Mouse (Mus musculus): ENCODE results near the gene Crybg1.
"Not testable (repeated sequence)": the region's sequence is repeated elsewhere in the genome, so short reads cannot be mapped to it uniquely, and the experiment has no call there.

Crybg1 gene

DNA sequence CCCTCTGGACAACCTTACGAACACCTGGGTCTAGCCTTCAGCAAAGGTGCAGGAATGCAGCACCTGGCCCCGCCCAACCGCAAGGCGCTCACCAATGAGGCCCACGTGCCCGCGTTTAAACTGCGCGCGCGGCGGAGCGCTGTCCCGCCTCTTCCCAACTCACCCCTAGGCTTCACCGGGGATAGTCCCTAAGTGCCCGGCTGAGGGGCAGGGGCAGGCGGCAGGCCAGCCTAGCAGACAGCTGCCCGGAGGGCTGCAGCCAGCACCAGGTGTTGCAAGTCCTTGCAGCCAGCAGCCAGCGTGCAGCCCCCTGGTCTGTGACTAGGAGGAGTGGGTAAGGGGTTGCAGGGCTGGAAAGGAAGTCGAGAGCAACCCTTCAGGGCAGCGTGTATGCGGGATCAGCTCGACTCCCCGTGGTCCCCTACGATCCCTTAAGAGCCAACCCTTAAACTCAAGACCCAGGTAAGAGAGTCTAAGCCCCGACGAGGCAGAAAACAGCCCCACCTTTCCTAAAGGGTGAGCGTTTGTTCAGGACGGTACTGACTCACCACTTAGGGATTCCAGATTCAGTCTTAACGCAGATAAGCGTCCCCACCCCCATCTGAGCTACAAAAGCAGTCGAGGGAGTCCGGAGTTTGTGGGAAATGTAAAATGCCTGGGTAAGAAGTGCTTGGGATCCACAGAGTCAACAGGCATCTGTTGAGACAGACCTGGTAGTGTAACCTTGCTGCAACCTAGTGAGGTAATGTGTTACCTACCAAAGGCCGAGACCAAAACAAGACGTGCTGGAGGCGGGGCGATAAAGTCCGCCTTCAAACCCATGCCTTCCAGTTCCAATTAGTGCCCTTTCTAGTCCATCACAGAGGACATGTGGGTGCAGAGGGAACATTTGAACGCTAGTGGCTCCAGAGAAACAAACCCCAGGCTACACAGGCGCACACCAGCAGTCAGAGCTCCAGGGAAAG is 142.7 kb downstream of the Crybg1 start:
- DNase-seq (ENCODE audit: low spot score): peak; percentile 26

DNA sequence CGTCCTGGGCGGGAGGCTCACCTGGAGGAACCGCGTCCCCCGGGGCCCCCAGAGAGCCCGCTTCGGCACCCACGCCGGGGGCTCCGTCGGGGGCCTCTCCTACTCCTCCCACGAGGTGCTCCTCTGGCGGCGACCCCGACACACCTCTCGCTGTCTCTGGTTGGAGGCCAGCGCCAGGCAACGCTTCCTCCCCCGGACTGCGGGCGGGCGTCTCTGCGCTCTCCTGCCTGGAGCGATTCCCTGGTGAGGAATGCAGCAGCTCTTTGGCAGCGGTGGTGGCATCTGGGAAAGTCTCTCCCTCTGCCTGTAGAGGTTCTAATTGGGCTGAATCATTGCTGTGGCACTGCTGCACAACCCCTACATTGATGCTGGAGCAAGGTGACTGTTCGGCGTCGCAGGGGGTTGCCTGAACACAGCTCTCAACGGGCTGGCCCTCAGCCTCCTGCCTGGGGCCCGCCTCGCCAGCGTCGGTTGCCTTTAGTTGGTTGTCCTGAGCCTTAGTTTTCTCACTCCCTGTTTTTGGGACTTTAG is 144.4 kb downstream of the Crybg1 start:
- DNase-seq (ENCODE audit: low spot score): no peak

DNA sequence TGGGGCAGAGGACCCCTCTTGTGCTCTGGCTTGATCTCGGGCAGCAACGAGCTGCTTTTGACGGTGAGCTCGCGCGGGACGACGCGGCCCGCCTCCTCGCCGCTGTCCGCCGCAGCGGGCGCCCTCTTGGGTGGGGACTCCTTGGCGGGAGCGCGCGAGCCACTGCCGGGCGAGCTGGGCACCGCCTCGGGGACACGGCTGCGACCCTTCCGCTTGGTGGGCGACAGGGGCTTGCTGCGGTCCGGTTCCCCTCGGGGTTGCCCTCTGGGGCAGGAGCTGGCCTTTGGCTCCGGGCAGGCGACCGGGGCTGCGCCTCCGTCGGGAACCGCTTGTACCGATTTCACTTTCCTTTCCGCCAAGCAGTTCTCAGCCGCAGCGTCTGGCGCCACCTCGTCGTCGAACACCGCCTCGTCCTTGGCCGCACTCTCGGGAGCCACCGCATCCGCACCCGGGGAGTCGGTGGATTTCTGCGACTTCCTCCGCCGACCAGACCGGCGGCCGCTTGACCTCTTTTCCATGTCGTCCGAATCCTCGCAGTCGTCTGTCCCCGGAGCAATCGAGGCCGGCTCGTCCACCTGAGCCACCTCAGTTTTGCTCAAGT is 145.0 kb downstream of the Crybg1 start:
- peak; percentile 72 for DNase-seq (ENCODE audit: low spot score)

DNA sequence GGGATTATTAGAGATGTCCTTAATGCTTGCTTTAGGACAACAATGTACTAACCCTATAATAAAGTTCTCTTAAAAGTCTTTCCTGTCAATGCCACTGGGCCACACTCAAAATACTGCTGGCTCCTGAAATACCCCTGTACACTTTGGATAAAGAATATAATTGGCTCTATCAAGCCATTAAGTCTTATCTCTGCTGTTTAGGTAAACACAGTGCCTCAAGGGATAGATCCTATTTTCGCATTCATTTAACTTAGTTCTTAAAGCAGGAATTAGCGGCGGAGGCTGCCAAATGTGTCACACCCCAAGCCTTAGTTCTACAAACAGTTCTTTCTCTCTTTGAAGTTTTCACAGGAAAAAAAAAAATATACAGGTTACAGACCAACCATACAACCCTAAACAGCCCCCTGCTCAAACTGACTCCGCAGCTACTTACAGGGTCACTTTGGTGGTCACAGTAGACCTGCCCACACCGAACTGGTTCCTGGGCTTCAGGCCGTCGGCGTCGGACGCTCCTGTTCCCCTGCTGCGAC is 145.6 kb downstream of the Crybg1 start:
- no peak for DNase-seq (ENCODE audit: low spot score)

DNA sequence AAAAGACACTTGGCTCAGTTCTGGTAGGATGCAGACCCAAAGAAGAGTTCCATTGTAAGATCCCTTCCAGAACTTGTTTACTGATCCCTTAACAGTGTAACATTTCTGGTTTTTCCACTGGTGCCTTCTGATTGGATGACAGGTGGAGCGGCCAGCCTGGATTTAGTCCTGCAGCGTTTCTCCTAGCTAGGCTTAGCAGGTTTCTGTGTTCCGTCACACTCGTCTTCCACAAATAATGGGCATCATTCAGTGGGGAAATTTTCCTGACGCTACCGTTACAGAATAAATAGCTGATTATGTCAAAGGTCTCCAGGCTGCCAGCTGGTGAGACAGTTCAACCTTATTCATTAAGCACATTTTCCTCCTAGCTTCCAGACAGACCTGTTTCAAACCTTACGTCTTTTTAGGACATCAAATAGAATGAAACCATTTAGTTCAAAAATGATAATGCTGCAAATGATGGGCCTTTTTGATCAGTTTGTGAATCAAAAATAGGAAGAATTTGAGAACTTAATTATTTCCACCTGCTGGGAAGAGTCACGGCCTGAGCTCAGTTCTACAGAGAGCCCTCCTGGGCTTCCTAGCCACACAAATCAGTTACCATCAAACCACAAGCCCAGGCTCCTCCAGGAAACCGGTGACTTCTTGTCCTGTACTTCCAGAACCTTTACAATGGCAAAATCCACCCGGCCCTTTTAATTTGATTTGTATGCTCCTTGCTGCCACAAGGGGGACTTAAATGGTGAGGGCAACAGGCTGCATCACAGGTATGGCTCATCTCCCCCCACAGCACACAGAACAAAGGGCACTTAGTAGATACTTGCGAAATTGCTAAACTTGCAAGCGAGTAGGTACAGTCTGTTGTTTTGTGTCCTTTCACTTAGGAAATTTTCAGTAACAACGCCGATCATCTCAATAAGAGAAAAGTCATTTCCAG is 146.4 kb downstream of the Crybg1 start:
- DNase-seq (ENCODE audit: low spot score): peak; percentile 48

- DNase-seq (ENCODE audit: low spot score): no peak
Observed at GRCm38 (mm10) chr10:44000156-44000865, 148.3 kb downstream of the Crybg1 start.

- DNase-seq (ENCODE audit: low spot score): no peak
Observed at GRCm38 (mm10) chr10:43998503-43999082, 150.1 kb downstream of the Crybg1 start.

DNA sequence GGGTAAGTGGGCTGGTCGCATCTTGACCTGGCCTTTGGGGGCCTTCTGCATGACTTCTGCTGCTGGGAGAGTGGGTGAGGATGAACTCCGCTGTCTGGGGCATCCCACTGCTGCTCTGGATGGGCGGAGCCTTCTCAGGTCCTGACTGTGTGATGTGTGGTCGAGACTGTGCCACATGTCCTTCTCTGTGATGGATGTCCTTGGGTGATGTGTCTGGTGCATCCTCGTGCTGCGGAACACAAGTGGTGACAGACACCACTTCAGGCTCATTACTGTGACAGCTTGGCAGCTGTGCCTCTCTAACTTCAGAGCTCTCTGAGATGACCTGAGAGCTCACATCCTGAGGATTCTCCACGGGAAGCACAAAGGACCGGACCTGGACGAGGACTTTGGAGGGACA is 150.6 kb downstream of the Crybg1 start:
- DNase-seq (ENCODE audit: low spot score): no peak

DNA sequence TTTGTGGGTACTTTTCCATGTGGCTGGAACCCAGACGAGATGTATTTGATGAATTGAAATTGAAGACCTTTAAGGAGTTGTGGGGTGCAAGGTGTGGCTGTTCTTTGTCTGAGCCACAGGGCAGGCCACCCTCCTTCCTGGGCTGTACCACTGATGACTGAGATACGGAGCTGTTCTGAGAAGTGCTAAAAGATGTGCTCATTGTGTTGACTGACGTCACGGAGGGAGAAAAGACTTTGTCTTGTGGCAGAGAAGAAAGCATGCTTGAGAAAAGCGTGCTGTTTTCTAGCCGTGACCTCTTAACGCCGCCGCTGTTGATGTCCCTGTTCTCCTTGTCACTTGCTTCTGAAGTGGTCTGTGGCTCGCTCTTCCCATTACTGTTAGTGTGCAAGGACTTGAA is 151.4 kb downstream of the Crybg1 start:
- no peak for DNase-seq (ENCODE audit: low spot score)

- DNase-seq (ENCODE audit: low spot score): peak; percentile 63
Observed at GRCm38 (mm10) chr10:43995858-43996650, 152.6 kb downstream of the Crybg1 start.

- DNase-seq (ENCODE audit: low spot score): no peak
Observed at GRCm38 (mm10) chr10:43993198-43993597, 155.5 kb downstream of the Crybg1 start.

DNA sequence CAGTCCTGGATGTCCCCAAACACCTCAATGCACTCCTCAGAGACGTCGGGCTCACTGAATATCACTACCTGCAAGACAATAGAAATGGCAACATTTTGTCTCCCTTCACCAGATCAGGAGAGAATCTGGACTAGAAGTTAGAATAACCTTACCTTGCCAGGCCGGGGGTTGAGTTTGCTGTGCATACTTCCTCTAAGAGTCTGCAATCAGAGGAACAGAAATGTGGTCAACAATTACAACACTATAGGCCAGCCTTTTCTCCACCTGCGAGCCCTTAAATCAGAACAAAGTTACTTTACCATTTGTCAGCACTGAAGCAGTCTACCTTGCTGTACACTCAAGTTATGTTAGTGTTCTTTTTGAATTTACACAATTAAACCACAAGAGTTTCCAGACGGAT is 156.1 kb downstream of the Crybg1 start:
- no peak for DNase-seq (ENCODE audit: low spot score)

DNA sequence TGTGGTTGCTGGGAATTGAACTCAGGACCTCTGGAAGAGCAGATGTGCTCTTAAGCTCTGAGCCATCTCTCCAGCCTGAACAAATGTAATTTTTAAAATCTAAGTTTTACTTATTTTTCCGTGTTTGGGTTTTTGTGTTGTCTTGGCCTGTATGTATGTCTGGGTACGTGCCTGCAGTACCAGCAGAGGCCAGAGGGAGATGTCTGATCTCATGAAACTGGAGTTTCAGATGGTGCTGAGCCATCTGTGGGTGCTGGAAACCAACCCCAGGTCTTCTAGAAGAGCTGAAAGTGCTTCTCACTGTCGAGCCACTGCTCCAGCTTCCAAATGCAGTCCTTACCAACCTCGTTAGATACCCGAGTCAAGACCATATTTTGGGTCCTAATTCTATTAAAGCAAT is 157.4 kb downstream of the Crybg1 start:
- DNase-seq (ENCODE audit: low spot score): no peak

GRCm38 (mm10) chr10:43983866-43984265 is 164.8 kb downstream of the Crybg1 start:
- DNase-seq (ENCODE audit: low spot score): no peak

GRCm38 (mm10) chr10:43983241-43983640 is 165.4 kb downstream of the Crybg1 start:
- no peak for DNase-seq (ENCODE audit: low spot score)

GRCm38 (mm10) chr10:43982470-43982869 is 166.2 kb downstream of the Crybg1 start:
- no peak for DNase-seq (ENCODE audit: low spot score)

GRCm38 (mm10) chr10:43980742-43981141 is 167.9 kb downstream of the Crybg1 start:
- not testable (repeated sequence) for DNase-seq (ENCODE audit: low spot score)

DNA sequence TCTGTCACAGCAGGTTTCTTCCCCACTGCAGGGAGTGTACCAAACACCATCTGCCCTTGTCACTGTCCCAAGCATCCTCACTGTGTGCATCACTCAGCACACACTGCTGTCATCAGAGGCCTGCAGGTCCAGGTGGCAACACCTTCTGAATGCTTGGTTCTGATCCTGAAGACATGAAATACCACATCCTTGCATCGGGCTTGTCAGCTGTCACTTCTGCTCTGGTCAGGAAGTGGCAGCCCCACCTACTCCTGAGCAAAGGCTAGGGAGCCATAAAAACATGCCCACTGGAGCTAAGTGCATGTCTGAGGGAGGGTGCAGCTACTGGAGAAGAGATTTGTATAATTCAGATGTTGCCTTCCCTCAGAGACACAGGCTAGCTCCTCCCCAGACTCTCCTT is 168.6 kb downstream of the Crybg1 start:
- no peak for DNase-seq (ENCODE audit: low spot score)

DNA sequence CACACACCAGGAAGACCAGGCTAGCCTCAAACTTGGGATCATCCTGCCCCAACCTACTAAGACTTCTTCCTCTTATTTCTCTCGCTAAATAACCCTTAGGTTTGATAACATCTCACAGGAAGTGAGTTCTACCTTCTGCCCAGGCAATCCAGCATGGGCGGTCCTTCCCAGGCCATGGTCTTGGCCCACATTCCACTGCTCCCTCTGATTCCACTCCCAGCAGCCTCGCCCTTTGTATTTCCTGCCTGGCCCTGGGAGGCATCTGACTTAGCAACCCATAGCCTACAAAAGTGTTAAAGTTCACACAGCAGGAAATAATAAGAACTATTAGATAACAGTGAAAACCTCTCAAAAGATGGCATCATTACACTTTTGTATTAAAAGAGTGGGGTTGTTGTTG is 171.3 kb downstream of the Crybg1 start:
- DNase-seq (ENCODE audit: low spot score): no peak

DNA sequence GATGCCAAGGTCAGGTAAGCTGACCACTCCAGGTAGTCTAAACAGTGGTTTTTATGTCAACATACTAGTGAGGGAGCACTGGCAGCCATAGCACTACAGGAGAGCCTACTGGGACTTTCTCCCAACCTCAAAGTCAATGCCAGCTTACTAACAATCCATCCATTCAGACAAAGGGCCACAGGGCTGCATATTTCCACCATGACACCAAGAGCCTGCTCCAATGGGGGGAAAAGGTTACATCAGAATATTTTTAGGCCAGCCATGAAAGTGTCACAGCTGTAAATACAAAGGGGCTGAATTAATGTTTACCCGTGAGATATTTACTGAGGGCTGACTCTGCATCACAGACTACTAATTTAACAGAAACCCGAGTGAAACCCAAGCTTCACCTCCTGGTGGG is 175.4 kb downstream of the Crybg1 start:
- no peak for DNase-seq (ENCODE audit: low spot score)
